Mouse (Mus musculus): ENCODE measurements around the gene Dusp18. TPM values are rescaled to one million over a fixed set of nuclear protein-coding genes. Genes with fewer than 3 reads are reported as not detected.

Dusp18 gene
- total RNA-seq, 2 experiments from 2014 or later, result 24.6 to 26.0 TPM

DNA sequence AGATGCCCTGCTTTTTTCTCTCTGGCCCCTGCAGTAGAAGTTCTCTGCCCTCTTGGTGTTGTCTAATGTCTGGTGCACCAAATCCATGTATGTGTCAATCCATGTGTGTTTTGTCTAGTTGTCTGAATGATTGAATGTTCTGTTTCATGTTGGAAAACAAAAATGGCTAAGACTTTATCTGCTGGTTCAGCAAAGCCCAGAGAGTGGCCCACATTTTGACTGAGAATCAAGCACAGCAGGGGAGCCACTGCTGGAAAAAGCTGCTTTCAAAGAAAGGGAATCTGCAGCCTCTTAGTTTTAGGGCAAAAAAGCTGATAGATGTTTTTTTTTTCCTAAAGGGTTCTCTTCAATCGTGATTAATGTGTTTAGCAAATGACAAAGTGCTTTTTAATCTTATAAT, 51.3 kb downstream of the Dusp18 start:
- Histone ChIP-seq H3K27ac (no peak overlapping the region), H3K4me3 (no peak overlapping the region)
- DNase-seq (ENCODE audit: low spot score in 2 of 2), result no peak
- TF ChIP-seq CTCF (conservative IDR thresholded peaks at IDR 0.05), result no peak

Other genes with a start within 250 kb of the Dusp18 start
- 10 to 100 TPM; 41.8 to 42.6 TPM for gene Morc2a, start 246.0 kb upstream of the Dusp18 start, total RNA-seq (2021)
- gene Osbp2, start 31.3 kb upstream of the Dusp18 start, total RNA-seq (2021), result 10 to 100 TPM; 81.4 to 86.7 TPM
- under 1 TPM; 0.39 to 0.41 TPM for gene 4921536K21Rik, start 142 bp upstream of the Dusp18 start, total RNA-seq (2021)
- gene Slc35e4, start 19.4 kb downstream of the Dusp18 start, total RNA-seq (2021), result 10 to 100 TPM; 16.9 TPM
- gene Tcn2, start 36.9 kb downstream of the Dusp18 start, total RNA-seq (2021), result 10 to 100 TPM; 18.5 to 19.4 TPM
- 10 to 100 TPM; 34.8 to 40.5 TPM for gene Pes1, start 68.7 kb downstream of the Dusp18 start, total RNA-seq (2021)
- gene 4930556J24Rik, start 81.5 kb downstream of the Dusp18 start, total RNA-seq (2021), result not detected
- 1 to 10 TPM; 8.5 to 9.8 TPM for gene Gal3st1, start 88.4 kb downstream of the Dusp18 start, total RNA-seq (2021)
- gene Sec14l4, start 136.2 kb downstream of the Dusp18 start, total RNA-seq (2021), result under 1 TPM; 0.17 to 0.64 TPM
- 1 to 10 TPM; 1.3 to 2.6 TPM for gene Sec14l3, start 169.6 kb downstream of the Dusp18 start, total RNA-seq (2021)
- gene Mtfp1, start 200.2 kb downstream of the Dusp18 start, total RNA-seq (2021), result 100 to 1,000 TPM; 115 to 119 TPM
- 10 to 100 TPM; 62.8 to 67.6 TPM for gene Sec14l2, start 228.2 kb downstream of the Dusp18 start, total RNA-seq (2021)
- 10 to 100 TPM; 33.8 to 35.6 TPM for gene Rnf215, start 240.0 kb downstream of the Dusp18 start, total RNA-seq (2021)

All from layer of hippocampus, adult 2 months (tissue).